Mouse (Mus musculus) stomach, embryonic 15.5 days (tissue): ENCODE data around the gene Cachd1. TPM values are rescaled to one million over a fixed set of nuclear protein-coding genes. Genes with fewer than 3 reads are reported as not detected.
A peak's percentile ranks its signal among the peaks of the same experiment; 100 is the strongest.

Experiments used
- ATAC-seq: fragments of 200-750 bp; cut with Nextera tagmentation; 2 replicates; pipeline ENCODE4 v1.8.0; 2017; ENCODE audit warnings: low read depth, moderate number of reproducible peaks, moderate TSS enrichment; ENCODE audit not compliant: insufficient read depth, low FRiP score
- H3K27ac ChIP-seq: fragments of 300-500 bp; sonication (generic); 2 replicates; pipeline ENCODE4 v1.5.1; 2015; ENCODE audit warnings: mild to moderate bottlenecking, inconsistent platforms
- H3K27me3 ChIP-seq: fragments of 300-500 bp; sonication (generic); replicated peaks from 2 replicates; pipeline ENCODE4 v1.6.1; 2015; ENCODE audit warnings: inconsistent platforms
- H3K36me3 ChIP-seq: fragments of 300-500 bp; sonication (generic); 2 replicates; pipeline ENCODE4 v1.6.1; 2015; ENCODE audit warnings: inconsistent platforms
- H3K4me1 ChIP-seq: fragments of 300-500 bp; sonication (generic); 2 replicates; pipeline ENCODE4 v1.6.1; 2015; ENCODE audit warnings: inconsistent platforms
- H3K4me2 ChIP-seq: fragments of 300-500 bp; sonication (generic); 2 replicates; pipeline ENCODE4 v1.6.1; 2015; ENCODE audit warnings: mild to moderate bottlenecking, inconsistent platforms
- H3K4me3 ChIP-seq: fragments of 300-500 bp; sonication (generic); replicated peaks from 2 replicates; pipeline ENCODE4 v1.5.1; 2015; ENCODE audit warnings: inconsistent platforms
- H3K9ac ChIP-seq: fragments of 300-500 bp; sonication (generic); 2 replicates; pipeline ENCODE4 v1.6.1; 2015; ENCODE audit warnings: inconsistent platforms
- H3K9me3 ChIP-seq: fragments of 300-500 bp; sonication (generic); 2 replicates; pipeline ENCODE4 v1.6.1; 2016; ENCODE audit warnings: inconsistent platforms
- WGBS: fragments of 180-500 bp; shearing (Covaris S2); methylation state at CpG from one replicate; pipeline ENCODE4 v1.1.7; 2015; 5-methylcytosine and 5-hydroxymethylcytosine counted together
- polyA plus RNA-seq: library from polyadenylated mRNA; unstranded; fragments of >200 nt; fragmentation: Nextera tagmentation; extraction: Ambion mirVana; gene quantifications from 2 replicates; pipeline ENCODE4 v1.2.1, GENCODE M21; 2015

Cachd1 gene
- polyA plus RNA-seq, 1 experiment from 2014 or later = 13.0 TPM

GRCm38 (mm10) chr4:100880075-100880474 lies 103.6 kb downstream of the Cachd1 start:
- Histone ChIP-seq H3K27me3 (no peaks in the 10 kb centered on the region), H3K4me1 (no peaks in the 10 kb centered on the region), H3K9ac (no peak overlapping the region), H3K4me3 (no peak overlapping the region), H3K27ac (no peak overlapping the region), H3K36me3 (no peaks in the 10 kb centered on the region), H3K4me2 (no peak overlapping the region), H3K9me3 (no peaks in the 10 kb centered on the region)
- 32% methylated on average over 4 of the region's 4 CpGs for WGBS
- ATAC-seq = no peak

GRCm38 (mm10) chr4:100885793-100886742 lies 109.6 kb downstream of the Cachd1 start:
- peak overlapping the region; percentile 33 for H3K4me2 ChIP-seq
- H3K36me3 ChIP-seq = no peaks in the 10 kb centered on the region
- no peak overlapping the region for H3K4me3 ChIP-seq
- no peaks in the 10 kb centered on the region for H3K27me3 ChIP-seq
- peaks cover 11% of the 10 kb centered on the region for H3K4me1 ChIP-seq
- no peaks in the 10 kb centered on the region for H3K9me3 ChIP-seq
- WGBS = 9% methylated on average over 19 of the region's 19 CpGs
- ATAC-seq = peak; percentile 77
- H3K27ac ChIP-seq = peak overlapping the region; percentile 86
- H3K9ac ChIP-seq = no peak overlapping the region

DNA sequence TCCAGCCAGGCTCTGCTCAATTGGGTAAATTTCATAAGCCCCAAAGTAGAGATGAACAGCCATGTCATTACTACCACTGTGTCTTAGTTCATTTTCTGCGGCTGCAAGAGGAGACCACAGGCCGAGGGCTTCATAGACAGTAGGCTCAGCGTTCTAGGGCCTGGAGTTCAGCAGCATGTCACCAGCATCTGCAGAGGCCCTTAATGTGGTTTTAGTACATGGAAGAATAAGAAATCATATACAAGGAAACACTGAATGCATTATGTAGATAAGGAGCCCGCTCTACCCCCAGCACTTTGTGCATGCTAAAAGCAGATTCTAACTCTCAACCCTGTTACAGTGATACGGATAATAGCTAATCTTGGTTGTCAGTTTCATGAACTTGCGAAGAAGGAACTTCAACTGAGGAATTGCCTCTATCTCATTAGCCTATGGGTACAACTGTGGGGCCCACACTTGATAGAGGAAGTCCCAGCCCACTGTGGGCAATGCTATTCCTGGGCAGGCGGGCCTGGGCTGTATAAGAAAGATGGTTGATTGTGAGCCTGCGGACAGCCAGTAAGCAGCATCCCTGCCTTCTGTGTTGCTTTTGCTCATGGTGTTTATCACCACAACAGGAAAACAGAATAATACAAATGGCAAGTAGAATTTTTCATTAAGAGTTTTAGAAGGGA lies 110.4 kb downstream of the Cachd1 start:
- ATAC-seq = 0 out of 2 replicates have a peak, but pooled peaks have one; percentile 39
- Histone ChIP-seq H3K9me3 (no peaks in the 10 kb centered on the region), H3K4me2 (peak overlapping the region; percentile 33), H3K27ac (peak overlapping the region; percentile 86), H3K4me1 (peaks cover 11% of the 10 kb centered on the region), H3K27me3 (no peaks in the 10 kb centered on the region), H3K4me3 (no peak overlapping the region), H3K9ac (no peak overlapping the region), H3K36me3 (no peaks in the 10 kb centered on the region)
- 63% methylated on average over 8 of the region's 8 CpGs for WGBS

DNA sequence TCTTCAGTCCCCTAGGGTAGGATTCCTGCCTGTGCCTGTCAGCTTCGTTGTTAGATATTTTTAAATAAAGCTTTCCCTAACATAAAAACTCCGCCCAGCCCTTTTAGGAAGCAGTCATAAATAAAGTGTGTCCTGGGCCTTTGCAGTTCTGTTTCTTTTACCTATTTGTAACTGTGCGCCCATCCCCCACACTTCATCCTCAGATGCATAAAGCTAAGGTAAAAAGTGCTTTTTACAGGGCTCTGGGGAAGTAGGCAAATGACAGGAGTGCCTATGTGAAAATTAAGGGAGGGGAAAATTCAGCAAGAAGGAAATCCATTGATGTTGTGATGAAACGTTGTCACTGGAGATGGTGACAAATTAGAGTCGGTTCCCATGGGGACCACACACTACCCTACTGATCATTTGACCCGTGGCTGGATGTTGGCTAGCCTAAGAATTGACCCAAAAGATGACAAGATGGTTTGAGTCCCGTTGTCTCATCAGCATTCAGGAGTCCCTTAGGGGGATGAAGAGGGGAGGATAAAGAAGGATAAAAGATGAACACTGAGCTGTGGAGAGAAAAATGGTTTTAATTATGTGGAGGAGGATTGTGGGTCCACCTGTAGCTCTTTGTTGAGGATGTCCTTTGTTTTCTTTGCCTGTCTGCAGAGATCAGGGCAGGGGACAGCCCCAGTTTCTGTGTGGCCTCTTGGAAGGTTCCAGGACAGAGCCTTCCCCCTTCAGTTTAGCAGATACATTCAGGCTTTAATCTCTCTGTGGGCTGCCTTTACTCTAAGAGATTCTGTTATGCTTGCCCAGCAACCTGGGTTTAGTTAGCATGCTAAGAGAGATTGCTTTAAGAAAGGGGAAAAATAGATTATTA lies 113.9 kb downstream of the Cachd1 start:
- 38% methylated on average over 7 of the region's 7 CpGs for WGBS
- Histone ChIP-seq H3K9me3 (no peaks in the 10 kb centered on the region), H3K4me2 (no peak overlapping the region), H3K27ac (no peak overlapping the region), H3K4me3 (no peak overlapping the region), H3K9ac (no peak overlapping the region), H3K27me3 (no peaks in the 10 kb centered on the region), H3K36me3 (no peaks in the 10 kb centered on the region), H3K4me1 (peaks cover 11% of the 10 kb centered on the region)
- no peak for ATAC-seq

- no peak for ATAC-seq
- Histone ChIP-seq H3K27ac (no peak overlapping the region), H3K36me3 (no peaks in the 10 kb centered on the region; the same call in 1 of the 2 replicates), H3K4me3 (no peak overlapping the region), H3K27me3 (no peaks in the 10 kb centered on the region), H3K4me2 (no peak overlapping the region), H3K4me1 (no peaks in the 10 kb centered on the region), H3K9me3 (no peaks in the 10 kb centered on the region), H3K9ac (no peak overlapping the region)
Observed at GRCm38 (mm10) chr4:100893739-100894138, 117.3 kb downstream of the Cachd1 start.

- no peak for ATAC-seq
- Histone ChIP-seq H3K4me2 (no peak overlapping the region), H3K27ac (no peak overlapping the region), H3K4me3 (no peak overlapping the region), H3K9ac (no peak overlapping the region), H3K36me3 (no peaks in the 10 kb centered on the region; the same call in 1 of the 2 replicates), H3K27me3 (no peaks in the 10 kb centered on the region), H3K4me1 (no peaks in the 10 kb centered on the region), H3K9me3 (no peaks in the 10 kb centered on the region)
- 65% methylated on average over 2 of the region's 2 CpGs for WGBS
Observed at GRCm38 (mm10) chr4:100894142-100894541, 117.7 kb downstream of the Cachd1 start.

GRCm38 (mm10) chr4:100896260-100897010 lies 120.0 kb downstream of the Cachd1 start:
- Histone ChIP-seq H3K4me1 (no peaks in the 10 kb centered on the region), H3K4me2 (no peak overlapping the region), H3K4me3 (no peak overlapping the region), H3K9me3 (no peaks in the 10 kb centered on the region), H3K9ac (no peak overlapping the region), H3K27me3 (no peaks in the 10 kb centered on the region), H3K36me3 (no peaks in the 10 kb centered on the region; the same call in 1 of the 2 replicates), H3K27ac (no peak overlapping the region)
- ATAC-seq = no peak
- WGBS = 80% methylated on average over 8 of the region's 8 CpGs

DNA sequence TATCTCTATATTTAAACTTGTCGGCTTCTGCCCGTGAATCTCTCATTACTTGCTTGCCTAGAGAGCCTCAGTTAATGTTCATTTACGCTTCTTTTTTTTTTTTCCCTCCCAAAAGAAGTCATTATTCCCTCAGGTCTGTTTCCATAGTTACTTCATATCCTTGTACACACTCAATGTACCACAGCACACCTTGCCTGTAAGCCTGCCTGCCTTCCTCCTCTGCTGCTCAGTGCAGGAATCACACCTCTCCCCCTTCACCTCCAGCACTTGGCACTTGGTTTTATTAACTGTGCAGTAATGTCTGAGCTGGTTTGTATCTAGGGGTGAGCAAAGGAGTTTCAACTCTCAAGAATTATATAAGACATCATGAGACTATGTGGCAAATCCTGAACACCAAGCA lies 121.5 kb downstream of the Cachd1 start:
- no peaks in the 10 kb centered on the region; the same call in 1 of the 2 replicates for H3K36me3 ChIP-seq
- H3K4me3 ChIP-seq = no peak overlapping the region
- no peaks in the 10 kb centered on the region for H3K27me3 ChIP-seq
- H3K27ac ChIP-seq = no peak overlapping the region
- H3K4me1 ChIP-seq = no peaks in the 10 kb centered on the region
- H3K9ac ChIP-seq = no peak overlapping the region
- 82% methylated on average over 3 of the region's 3 CpGs for WGBS
- H3K9me3 ChIP-seq = no peaks in the 10 kb centered on the region
- no peak overlapping the region for H3K4me2 ChIP-seq
- ATAC-seq = no peak

GRCm38 (mm10) chr4:100909694-100910340 lies 133.3 kb downstream of the Cachd1 start:
- no peaks in the 10 kb centered on the region for H3K36me3 ChIP-seq
- no peak overlapping the region for H3K4me3 ChIP-seq
- ATAC-seq = peak; percentile 83
- 39% methylated on average over 9 of the region's 9 CpGs for WGBS
- no peak overlapping the region for H3K9ac ChIP-seq
- no peaks in the 10 kb centered on the region for H3K9me3 ChIP-seq
- H3K4me2 ChIP-seq = no peak overlapping the region
- H3K27ac ChIP-seq = peak overlapping the region; percentile 61; the same call in 1 of the 2 replicates
- no peaks in the 10 kb centered on the region for H3K27me3 ChIP-seq
- H3K4me1 ChIP-seq = peaks cover 12% of the 10 kb centered on the region

GRCm38 (mm10) chr4:100910605-100911330 lies 134.3 kb downstream of the Cachd1 start:
- H3K27ac ChIP-seq = 0 out of 2 replicates have a peak overlapping the region, but pooled peaks have one; percentile 3
- no peak for ATAC-seq

More at GRCm38 (mm10) chr4:100910605-100911330, 134.3 kb downstream of the Cachd1 start:
- Histone ChIP-seq H3K27me3 (no peaks in the 10 kb centered on the region), H3K4me3 (no peak overlapping the region), H3K4me1 (peaks cover 12% of the 10 kb centered on the region), H3K9me3 (no peaks in the 10 kb centered on the region), H3K36me3 (no peaks in the 10 kb centered on the region), H3K4me2 (no peak overlapping the region; the same call in 1 of the 2 replicates), H3K9ac (no peak overlapping the region)
- WGBS = 27% methylated on average over 11 of the region's 11 CpGs
